Mouse (Mus musculus) myocyte (in vitro differentiated cells): Measurements from ENCODE around the gene Tuba8. TPM values are rescaled to one million over a fixed set of nuclear protein-coding genes. Genes with fewer than 3 reads are reported as not detected.

Source experiments
- H3K27me3 ChIP-seq: one replicate; pipeline ENCODE4 v1.6.1; 2011; ENCODE audit not compliant: control insufficient read depth, insufficient read depth, insufficient read length
- H3K36me3 ChIP-seq: one replicate; pipeline ENCODE4 v1.6.1; 2011; ENCODE audit not compliant: control insufficient read depth, insufficient read depth
- H3K4me2 ChIP-seq: one replicate; pipeline ENCODE4 v1.6.1; 2011; ENCODE audit warnings: low read depth, control low read depth
- H3K4me3 ChIP-seq: one replicate; pipeline ENCODE4 v1.5.1; 2011; ENCODE audit warnings: mild to moderate bottlenecking, control low read depth, moderate library complexity
- H3K79me2 ChIP-seq: one replicate; pipeline ENCODE4 v1.6.1; 2011; ENCODE audit not compliant: control insufficient read depth, insufficient read depth
- H3ac ChIP-seq: one replicate; pipeline ENCODE4 v1.6.1; 2011; ENCODE audit not compliant: control insufficient read depth, insufficient read length
- MAX ChIP-seq: IDR thresholded peaks from one replicate; pipeline ENCODE4 v1.6.1; 2011; ENCODE audit warnings: low read depth, mild to moderate bottlenecking, control low read depth
- MYOD1 ChIP-seq, 3 experiments: IDR thresholded peaks; one replicate each; pipeline ENCODE4 v1.6.1; 2011; ENCODE audit warnings: control low read depth in 2 of 3, low read depth in 2 of 3, mild to moderate bottlenecking in 2 of 3, moderate library complexity in 1 of 3; ENCODE audit not compliant: insufficient read length in 2 of 3, control insufficient read depth in 1 of 3
- MYOG ChIP-seq, 3 experiments: IDR thresholded peaks; one replicate each; pipeline ENCODE4 v1.6.1; 2011; ENCODE audit warnings: control low read depth in 2 of 3, low read depth in 2 of 3, mild to moderate bottlenecking in 2 of 3; ENCODE audit not compliant: insufficient read length in 2 of 3, control insufficient read depth in 1 of 3, insufficient read depth in 1 of 3
- polyA plus RNA-seq: library from polyadenylated mRNA; unstranded; fragments of >200 nt; fragmentation: generic; extraction: Trizol; gene quantifications from one replicate; pipeline ENCODE4 v1.2.1, GENCODE M21; 2012; ENCODE audit warnings: missing spikeins

The Tuba8 gene
- polyA plus RNA-seq, 1 experiment, result not detected

DNA sequence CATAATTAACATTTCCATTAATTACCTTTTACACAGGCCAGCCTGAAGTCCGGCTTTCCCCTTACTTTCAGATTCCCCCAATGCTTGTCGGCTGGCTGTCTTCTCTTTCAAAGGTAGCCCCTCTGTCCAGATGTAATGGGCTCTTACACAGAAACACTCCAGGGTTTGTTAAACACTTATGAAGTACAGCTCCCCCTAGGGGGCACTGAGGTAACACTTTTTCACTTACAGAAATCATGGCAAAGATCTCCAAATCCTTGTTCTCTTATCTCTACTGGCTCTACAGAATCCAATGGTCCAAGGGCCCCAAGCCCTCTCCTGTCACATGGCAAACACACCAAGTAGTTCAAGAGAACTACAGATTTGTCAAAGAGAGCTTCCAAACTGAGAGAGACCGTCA is 63.9 kb downstream of the Tuba8 start:
- no peak overlapping the region for H3K4me3 ChIP-seq
- H3K79me2 ChIP-seq, result no peaks in the 10 kb centered on the region
- TF ChIP-seq MYOG (IDR thresholded peaks at IDR 0.05; ENCODE audit: control insufficient read depth in 1 of 3, insufficient read depth in 1 of 3, insufficient read length in 2 of 3, low read depth in 2 of 3) (no peak), MYOD1 (IDR thresholded peaks at IDR 0.05; ENCODE audit: control insufficient read depth in 1 of 3, insufficient read length in 2 of 3, low read depth in 2 of 3) (no peak), MAX (no peak)
- H3ac ChIP-seq, result no peak overlapping the region
- H3K27me3 ChIP-seq, result peaks cover 5% of the 10 kb centered on the region
- H3K4me2 ChIP-seq, result no peak overlapping the region
- no peaks in the 10 kb centered on the region for H3K36me3 ChIP-seq

Other genes with a start within 250 kb of the Tuba8 start
- gene Mical3, start 79.7 kb upstream of the Tuba8 start, polyA plus RNA-seq, result 17.7 TPM
- gene Pex26, start 27.0 kb upstream of the Tuba8 start, polyA plus RNA-seq, result 2.0 TPM
- gene Usp18, start 35.2 kb downstream of the Tuba8 start, polyA plus RNA-seq, result 0.07 TPM
- gene Slc6a13, start 89.5 kb downstream of the Tuba8 start, polyA plus RNA-seq, result 0.01 TPM
- not detected for gene Slc6a12, start 132.4 kb downstream of the Tuba8 start, polyA plus RNA-seq